Mouse (Mus musculus): ENCODE measurements around the gene Olfr1208. TPM values are rescaled to one million over a fixed set of nuclear protein-coding genes. Genes with fewer than 3 reads are reported as not detected.

The Olfr1208 gene
- not detected in 2 replicates for polyA plus RNA-seq (2014; fragmentation: Nextera tagmentation; extraction: Ambion mirVana)

GRCm38 (mm10) chr2:88902211-88902610 is at the start of gene Olfr1208:
Gene Olfr1208 (minus strand): TSS chr2:88902311.
- Histone ChIP-seq H3K4me3 (ENCODE audit: low read length) (no peak within 1 kb of the TSS), H3K9me3 (ENCODE audit: control insufficient read depth, low read length) (no peaks in the 10 kb centered on the region), H3K27ac (ENCODE audit: low read depth, low read length) (no peak within 1 kb of the TSS), H3K4me1 (ENCODE audit: control insufficient read depth, insufficient read depth, low read length) (no peaks in the 10 kb centered on the region), H3K36me3 (ENCODE audit: control insufficient read depth, insufficient read depth, low read length) (no peaks in the 10 kb centered on the region), H3K27me3 (ENCODE audit: control insufficient read depth, insufficient read depth, low read length) (no peaks in the 10 kb centered on the region), H3K9ac (ENCODE audit: low read depth, low read length) (no peak within 1 kb of the TSS), H3K4me2 (replicated peaks; ENCODE audit: low read depth, low read length) (no peak within 1 kb of the TSS)
- ATAC-seq (ENCODE audit: low FRiP score, low TSS enrichment): no peak

- Histone ChIP-seq H3K27me3 (ENCODE audit: control insufficient read depth, insufficient read depth, low read length) (no peaks in the 10 kb centered on the region), H3K4me2 (replicated peaks; ENCODE audit: low read depth, low read length) (no peak within 1 kb of the TSS), H3K27ac (ENCODE audit: low read depth, low read length) (no peak within 1 kb of the TSS), H3K4me1 (ENCODE audit: control insufficient read depth, insufficient read depth, low read length) (no peaks in the 10 kb centered on the region), H3K4me3 (ENCODE audit: low read length) (no peak within 1 kb of the TSS), H3K9ac (ENCODE audit: low read depth, low read length) (no peak within 1 kb of the TSS), H3K36me3 (ENCODE audit: control insufficient read depth, insufficient read depth, low read length) (no peaks in the 10 kb centered on the region), H3K9me3 (ENCODE audit: control insufficient read depth, low read length) (no peaks in the 10 kb centered on the region)
- 100% methylated on average over 1 of the region's 1 CpGs for WGBS
- ATAC-seq (ENCODE audit: low FRiP score, low TSS enrichment): no peak
These were observed 35.9 kb upstream of the Olfr1208 start, which contains the start of gene Olfr1211 for GRCm38 (mm10) chr2:88938011-88938410. Gene Olfr1211 (minus strand): TSS chr2:88938111.

GRCm38 (mm10) chr2:88915057-88915456 is 12.9 kb upstream of the Olfr1208 start, which contains the start of gene Olfr1209:
Gene Olfr1209 (minus strand): TSS chr2:88915157.
- Histone ChIP-seq H3K27me3 (ENCODE audit: control insufficient read depth, insufficient read depth, low read length) (no peaks in the 10 kb centered on the region), H3K27ac (ENCODE audit: low read depth, low read length) (no peak within 1 kb of the TSS), H3K36me3 (ENCODE audit: control insufficient read depth, insufficient read depth, low read length) (no peaks in the 10 kb centered on the region), H3K9me3 (ENCODE audit: control insufficient read depth, low read length) (no peaks in the 10 kb centered on the region), H3K9ac (ENCODE audit: low read depth, low read length) (no peak within 1 kb of the TSS), H3K4me3 (ENCODE audit: low read length) (no peak within 1 kb of the TSS), H3K4me1 (ENCODE audit: control insufficient read depth, insufficient read depth, low read length) (no peaks in the 10 kb centered on the region), H3K4me2 (replicated peaks; ENCODE audit: low read depth, low read length) (no peak within 1 kb of the TSS)
- 92% methylated on average over 3 of the region's 3 CpGs for WGBS
- ATAC-seq (ENCODE audit: low FRiP score, low TSS enrichment): no peak

- H3K4me2 ChIP-seq (replicated peaks; ENCODE audit: low read depth, low read length): no peak within 1 kb of the TSS
These were observed 39.2 kb downstream of the Olfr1208 start, which contains the start of gene Olfr1206 for GRCm38 (mm10) chr2:88862931-88863330. Gene Olfr1206 (plus strand): TSS chr2:88863231.

GRCm38 (mm10) chr2:88848992-88849391 is 53.1 kb downstream of the Olfr1208 start, which contains the start of gene Olfr1204:
Gene Olfr1204 (plus strand): TSS chr2:88849292.
- no peak within 1 kb of the TSS for H3K27ac ChIP-seq (ENCODE audit: low read depth, low read length)
- H3K27me3 ChIP-seq (ENCODE audit: control insufficient read depth, insufficient read depth, low read length): no peaks in the 10 kb centered on the region
- H3K9ac ChIP-seq (ENCODE audit: low read depth, low read length): no peak within 1 kb of the TSS
- H3K4me3 ChIP-seq (ENCODE audit: low read length): no peak within 1 kb of the TSS
- H3K4me1 ChIP-seq (ENCODE audit: control insufficient read depth, insufficient read depth, low read length): no peaks in the 10 kb centered on the region
- H3K36me3 ChIP-seq (ENCODE audit: control insufficient read depth, insufficient read depth, low read length): no peaks in the 10 kb centered on the region
- WGBS: 89% methylated on average over 1 of the region's 1 CpGs
- no peak within 1 kb of the TSS for H3K4me2 ChIP-seq (replicated peaks; ENCODE audit: low read depth, low read length)
- H3K9me3 ChIP-seq (ENCODE audit: control insufficient read depth, low read length): no peaks in the 10 kb centered on the region
- no peak for ATAC-seq (ENCODE audit: low FRiP score, low TSS enrichment)

More at GRCm38 (mm10) chr2:88862931-88863330, 39.2 kb downstream of the Olfr1208 start, which contains the start of gene Olfr1206:
- no peaks in the 10 kb centered on the region for H3K4me1 ChIP-seq (ENCODE audit: control insufficient read depth, insufficient read depth, low read length)
- WGBS: 86% methylated on average over 2 of the region's 2 CpGs
- no peaks in the 10 kb centered on the region for H3K36me3 ChIP-seq (ENCODE audit: control insufficient read depth, insufficient read depth, low read length)
- H3K9me3 ChIP-seq (ENCODE audit: control insufficient read depth, low read length): no peaks in the 10 kb centered on the region
- H3K27me3 ChIP-seq (ENCODE audit: control insufficient read depth, insufficient read depth, low read length): no peaks in the 10 kb centered on the region
- H3K4me3 ChIP-seq (ENCODE audit: low read length): no peak within 1 kb of the TSS
- H3K9ac ChIP-seq (ENCODE audit: low read depth, low read length): no peak within 1 kb of the TSS
- no peak within 1 kb of the TSS for H3K27ac ChIP-seq (ENCODE audit: low read depth, low read length)
- ATAC-seq (ENCODE audit: low FRiP score, low TSS enrichment): no peak

Other genes starting within 250 kb of the Olfr1208 start
- gene Olfr1193, start 226.7 kb downstream of the Olfr1208 start, polyA plus RNA-seq (2014; fragmentation: Nextera tagmentation; extraction: Ambion mirVana): not detected in 2 replicates
- gene Olfr1195, start 213.1 kb downstream of the Olfr1208 start, polyA plus RNA-seq (2014; fragmentation: Nextera tagmentation; extraction: Ambion mirVana): not detected in 2 replicates
- not detected in 2 replicates for gene Olfr1196, start 197.7 kb downstream of the Olfr1208 start, polyA plus RNA-seq (2014; fragmentation: Nextera tagmentation; extraction: Ambion mirVana)
- gene Olfr1197, start 169.9 kb downstream of the Olfr1208 start, polyA plus RNA-seq (2014; fragmentation: Nextera tagmentation; extraction: Ambion mirVana): not detected in 2 replicates
- gene Olfr1198, start 150.9 kb downstream of the Olfr1208 start, polyA plus RNA-seq (2014; fragmentation: Nextera tagmentation; extraction: Ambion mirVana): not detected in 2 replicates
- gene Olfr1199, start 141.8 kb downstream of the Olfr1208 start, polyA plus RNA-seq (2014; fragmentation: Nextera tagmentation; extraction: Ambion mirVana): not detected in 2 replicates
- gene Olfr1200, start 131.8 kb downstream of the Olfr1208 start, polyA plus RNA-seq (2014; fragmentation: Nextera tagmentation; extraction: Ambion mirVana): not detected in 2 replicates
- not detected in 2 replicates for gene Olfr1201, start 109.3 kb downstream of the Olfr1208 start, polyA plus RNA-seq (2014; fragmentation: Nextera tagmentation; extraction: Ambion mirVana)
- not detected in 2 replicates for gene Olfr1202, start 87.8 kb downstream of the Olfr1208 start, polyA plus RNA-seq (2014; fragmentation: Nextera tagmentation; extraction: Ambion mirVana)
- gene Olfr1205, start 72.6 kb downstream of the Olfr1208 start, polyA plus RNA-seq (2014; fragmentation: Nextera tagmentation; extraction: Ambion mirVana): not detected in 2 replicates
- not detected in 2 replicates for gene Olfr1204, start 53.0 kb downstream of the Olfr1208 start, polyA plus RNA-seq (2014; fragmentation: Nextera tagmentation; extraction: Ambion mirVana)
- not detected in 2 replicates for gene Olfr1206, start 39.1 kb downstream of the Olfr1208 start, polyA plus RNA-seq (2014; fragmentation: Nextera tagmentation; extraction: Ambion mirVana)
- not detected in 2 replicates for gene Olfr1209, start 12.8 kb upstream of the Olfr1208 start, polyA plus RNA-seq (2014; fragmentation: Nextera tagmentation; extraction: Ambion mirVana)
- not detected in 2 replicates for gene Olfr1211, start 35.8 kb upstream of the Olfr1208 start, polyA plus RNA-seq (2014; fragmentation: Nextera tagmentation; extraction: Ambion mirVana)
- gene Olfr1212, start 51.7 kb upstream of the Olfr1208 start, polyA plus RNA-seq (2014; fragmentation: Nextera tagmentation; extraction: Ambion mirVana): not detected in 2 replicates
- gene Gm13762, start 78.0 kb upstream of the Olfr1208 start, polyA plus RNA-seq (2014; fragmentation: Nextera tagmentation; extraction: Ambion mirVana): not detected in 2 replicates
- gene Olfr1214, start 90.3 kb upstream of the Olfr1208 start, polyA plus RNA-seq (2014; fragmentation: Nextera tagmentation; extraction: Ambion mirVana): not detected in 2 replicates
- not detected in 2 replicates for gene Olfr1215, start 104.7 kb upstream of the Olfr1208 start, polyA plus RNA-seq (2014; fragmentation: Nextera tagmentation; extraction: Ambion mirVana)
- gene Olfr1216, start 116.0 kb upstream of the Olfr1208 start, polyA plus RNA-seq (2014; fragmentation: Nextera tagmentation; extraction: Ambion mirVana): not detected in 2 replicates
- not detected in 2 replicates for gene Olfr1217, start 129.8 kb upstream of the Olfr1208 start, polyA plus RNA-seq (2014; fragmentation: Nextera tagmentation; extraction: Ambion mirVana)
- gene Olfr1218, start 158.9 kb upstream of the Olfr1208 start, polyA plus RNA-seq (2014; fragmentation: Nextera tagmentation; extraction: Ambion mirVana): not detected in 2 replicates
- not detected in 2 replicates for gene Olfr1219, start 181.2 kb upstream of the Olfr1208 start, polyA plus RNA-seq (2014; fragmentation: Nextera tagmentation; extraction: Ambion mirVana)
- not detected in 2 replicates for gene Olfr1220, start 204.5 kb upstream of the Olfr1208 start, polyA plus RNA-seq (2014; fragmentation: Nextera tagmentation; extraction: Ambion mirVana)
- gene Olfr1221, start 215.0 kb upstream of the Olfr1208 start, polyA plus RNA-seq (2014; fragmentation: Nextera tagmentation; extraction: Ambion mirVana): not detected in 2 replicates
- gene Olfr1222, start 230.7 kb upstream of the Olfr1208 start, polyA plus RNA-seq (2014; fragmentation: Nextera tagmentation; extraction: Ambion mirVana): not detected in 2 replicates
- gene Olfr1223, start 249.2 kb upstream of the Olfr1208 start, polyA plus RNA-seq (2014; fragmentation: Nextera tagmentation; extraction: Ambion mirVana): not detected in 2 replicates

Measured in kidney, embryonic 14.5 days (tissue).